Mouse (Mus musculus): ENCODE data around the gene Map2k6.

- TF ChIP-seq CTCF (IDR thresholded peaks at IDR 0.05; ENCODE audit: borderline replicate concordance, control insufficient read depth, extremely low read depth, insufficient read depth, low read length, poor library complexity) (no peak), POLR2A (IDR thresholded peaks at IDR 0.05; ENCODE audit: control insufficient read depth, extremely low read depth, insufficient read depth, low read length, poor library complexity) (no peak)
These were observed 96.6 kb downstream of the Map2k6 start for GRCm38 (mm10) chr11:110495323-110496060.
